Mouse (Mus musculus) C2C12 (cell line): ENCODE results near the gene Stambp.

Source experiments
- CEBPB ChIP-seq: IDR thresholded peaks from one replicate; pipeline ENCODE4 v1.6.1; 2011; ENCODE audit warnings: low read depth, mild to moderate bottlenecking, control low read depth, moderate library complexity
- CTCF ChIP-seq: IDR thresholded peaks from one replicate; pipeline ENCODE4 v1.5.1; 2011; ENCODE audit not compliant: control insufficient read depth, insufficient read depth, insufficient read length
- MAX ChIP-seq: IDR thresholded peaks from one replicate; pipeline ENCODE4 v1.6.1; 2011; ENCODE audit warnings: mild to moderate bottlenecking, control low read depth
- MYOD1 ChIP-seq: IDR thresholded peaks from one replicate; pipeline ENCODE4 v1.6.1; 2011; ENCODE audit warnings: low read depth; ENCODE audit not compliant: control insufficient read depth, insufficient read length

DNA sequence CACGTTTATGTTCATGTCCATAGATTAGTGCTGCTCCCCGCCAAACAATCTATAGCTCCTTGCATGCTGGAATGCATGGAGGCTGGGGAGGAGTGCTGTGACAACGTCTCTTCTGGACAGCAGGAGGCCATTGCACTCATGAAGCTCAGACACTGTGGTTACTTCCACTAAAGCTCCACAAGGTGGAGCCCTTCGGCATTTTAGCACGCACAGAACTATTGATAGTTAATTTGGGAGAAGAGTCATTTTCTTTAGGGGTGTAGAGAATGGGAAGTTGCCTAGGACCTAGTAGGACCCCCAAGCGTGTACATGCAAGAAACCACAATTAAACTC lies 10.4 kb upstream of the Stambp start:
- TF ChIP-seq CTCF (peak; percentile 25), MAX (no peak), CEBPB (no peak), MYOD1 (no peak)
